Mouse (Mus musculus) cerebellum, adult 9-11 months (tissue): Measurements from ENCODE around the gene 1700102P08Rik.
A peak's percentile ranks its signal among the peaks of the same experiment; 100 is the strongest.

Experiments
- DNase-seq: peaks from one replicate; pipeline ENCODE4 v3.0.0; 2022

1700102P08Rik gene

GRCm38 (mm10) chr9:108392676-108393075 lies at the start of gene 1700102P08Rik:
Gene 1700102P08Rik (plus strand): TSS chr9:108392805.
- no peak for DNase-seq

- no peak for DNase-seq
Observed at GRCm38 (mm10) chr9:108343331-108343730, 49.3 kb upstream of the 1700102P08Rik start.

GRCm38 (mm10) chr9:108343835-108344234 lies 48.8 kb upstream of the 1700102P08Rik start:
- no peak for DNase-seq

GRCm38 (mm10) chr9:108344471-108344870 lies 48.1 kb upstream of the 1700102P08Rik start:
- no peak for DNase-seq

- DNase-seq = no peak
Observed at GRCm38 (mm10) chr9:108347024-108347423, 45.6 kb upstream of the 1700102P08Rik start.

GRCm38 (mm10) chr9:108347540-108348289 lies 44.9 kb upstream of the 1700102P08Rik start, which contains the start of gene Usp4:
Gene Usp4 (plus strand): TSS chr9:108347853.
- peak; percentile 89 for DNase-seq

- peak; percentile 30 for DNase-seq
Observed at GRCm38 (mm10) chr9:108348290-108348680, 44.3 kb upstream of the 1700102P08Rik start.

- no peak for DNase-seq
Observed at GRCm38 (mm10) chr9:108349727-108350126, 42.9 kb upstream of the 1700102P08Rik start.

GRCm38 (mm10) chr9:108378234-108378633 lies 14.4 kb upstream of the 1700102P08Rik start:
- no peak for DNase-seq

GRCm38 (mm10) chr9:108378736-108379135 lies 13.9 kb upstream of the 1700102P08Rik start:
- DNase-seq = no peak

GRCm38 (mm10) chr9:108379294-108379693 lies 13.3 kb upstream of the 1700102P08Rik start:
- no peak for DNase-seq

GRCm38 (mm10) chr9:108381382-108381781 lies 11.2 kb upstream of the 1700102P08Rik start:
- DNase-seq = no peak

- DNase-seq = no peak
Observed at GRCm38 (mm10) chr9:108385006-108385405, 7.6 kb upstream of the 1700102P08Rik start.

- DNase-seq = no peak
Observed at GRCm38 (mm10) chr9:108386816-108387215, 5.8 kb upstream of the 1700102P08Rik start.

- no peak for DNase-seq
Observed at GRCm38 (mm10) chr9:108388601-108389000, 4.0 kb upstream of the 1700102P08Rik start.

GRCm38 (mm10) chr9:108389220-108389619 lies 3.4 kb upstream of the 1700102P08Rik start:
- no peak for DNase-seq

- DNase-seq = no peak
Observed at GRCm38 (mm10) chr9:108394191-108394590, 1.6 kb downstream of the 1700102P08Rik start.

GRCm38 (mm10) chr9:108395427-108395826 lies 2.8 kb downstream of the 1700102P08Rik start:
- DNase-seq = no peak

GRCm38 (mm10) chr9:108398324-108398723 lies 5.7 kb downstream of the 1700102P08Rik start:
- DNase-seq = peak; percentile 25

GRCm38 (mm10) chr9:108401186-108401960 lies 8.8 kb downstream of the 1700102P08Rik start:
- DNase-seq = peak; percentile 47

GRCm38 (mm10) chr9:108403081-108403480 lies 10.5 kb downstream of the 1700102P08Rik start:
- DNase-seq = no peak

- no peak for DNase-seq
Observed at GRCm38 (mm10) chr9:108404451-108404850, 11.8 kb downstream of the 1700102P08Rik start.

GRCm38 (mm10) chr9:108409535-108409934 lies 16.9 kb downstream of the 1700102P08Rik start:
- DNase-seq = no peak

GRCm38 (mm10) chr9:108411381-108411942 lies 18.9 kb downstream of the 1700102P08Rik start:
- DNase-seq = no peak
